Mouse (Mus musculus) heart, embryonic 13.5 days (tissue): ENCODE data around the gene Cstad. TPM values are rescaled to one million over a fixed set of nuclear protein-coding genes. Genes with fewer than 3 reads are reported as not detected.

Experiments
- ATAC-seq: fragments of 200-750 bp; cut with Nextera tagmentation; 2 replicates; pipeline ENCODE4 v1.8.0; 2017; ENCODE audit warnings: moderate TSS enrichment; ENCODE audit not compliant: insufficient number of reproducible peaks, low FRiP score, low TSS enrichment; ENCODE audit errors: extremely low read depth
- H3K27ac ChIP-seq: fragments of 300-500 bp; sonication (generic); replicated peaks from 2 replicates; pipeline ENCODE4 v1.5.1; 2015; ENCODE audit warnings: moderate library complexity, mild to moderate bottlenecking, inconsistent platforms
- H3K27me3 ChIP-seq: fragments of 300-500 bp; sonication (generic); replicated peaks from 2 replicates; pipeline ENCODE4 v1.6.1; 2015; ENCODE audit warnings: mild to moderate bottlenecking, inconsistent platforms
- H3K36me3 ChIP-seq: fragments of 300-500 bp; sonication (generic); 2 replicates; pipeline ENCODE4 v1.6.1; 2015; ENCODE audit warnings: mild to moderate bottlenecking, inconsistent platforms
- H3K4me1 ChIP-seq: fragments of 300-500 bp; sonication (generic); 2 replicates; pipeline ENCODE4 v1.6.1; 2015; ENCODE audit warnings: inconsistent platforms
- H3K4me2 ChIP-seq: fragments of 300-500 bp; sonication (generic); 2 replicates; pipeline ENCODE4 v1.6.1; 2015; ENCODE audit warnings: inconsistent platforms, mild to moderate bottlenecking, moderate library complexity
- H3K4me3 ChIP-seq: fragments of 300-500 bp; sonication (generic); 2 replicates; pipeline ENCODE4 v1.5.1; 2015; ENCODE audit warnings: moderate library complexity, mild to moderate bottlenecking, inconsistent platforms
- H3K9ac ChIP-seq: fragments of 300-500 bp; sonication (generic); 2 replicates; pipeline ENCODE4 v1.6.1; 2015; ENCODE audit warnings: inconsistent platforms, mild to moderate bottlenecking, moderate library complexity
- H3K9me3 ChIP-seq: fragments of 300-500 bp; sonication (generic); 2 replicates; pipeline ENCODE4 v1.6.1; 2016; ENCODE audit warnings: inconsistent platforms
- WGBS: fragments of 180-500 bp; shearing (Covaris S2); methylation state at CpG from one replicate; pipeline ENCODE4 v1.1.7; 2015; ENCODE audit warnings: mixed read lengths; 5-methylcytosine and 5-hydroxymethylcytosine counted together
- polyA plus RNA-seq: library from polyadenylated mRNA; unstranded; fragments of >200 nt; fragmentation: Nextera tagmentation; extraction: Ambion mirVana; gene quantifications from 2 replicates; pipeline ENCODE4 v1.2.1, GENCODE M21; 2015

Gene Cstad
- polyA plus RNA-seq = 2.1 and 2.4 TPM in 2 replicates

GRCm38 (mm10) chr2:30594641-30595379 is at the start of gene Cstad:
Gene Cstad (plus strand): TSS chr2:30595040.
- Histone ChIP-seq H3K4me3 (peak within 1 kb of the TSS; percentile 57), H3K4me2 (peak within 1 kb of the TSS; percentile 77), H3K4me1 (peaks cover 31% of the 10 kb centered on the region), H3K27ac (peak within 1 kb of the TSS; percentile 98), H3K36me3 (no peaks in the 10 kb centered on the region), H3K27me3 (no peaks in the 10 kb centered on the region), H3K9ac (peak within 1 kb of the TSS; percentile 90), H3K9me3 (no peaks in the 10 kb centered on the region)
- peak; percentile 18; the same call in 1 of the 2 replicates for ATAC-seq
- under 1% methylated on average over 39 of the region's 39 CpGs for WGBS

- H3K9ac ChIP-seq = no peak overlapping the region
Observed at GRCm38 (mm10) chr2:30545706-30546105, 49.1 kb upstream of the Cstad start.

GRCm38 (mm10) chr2:30546219-30546618 is 48.6 kb upstream of the Cstad start:
- ATAC-seq = no peak
- WGBS = 53% methylated on average over 2 of the region's 3 CpGs
- no peaks in the 10 kb centered on the region for H3K27me3 ChIP-seq
- no peaks in the 10 kb centered on the region; the same call in 1 of the 2 replicates for H3K9me3 ChIP-seq
- H3K9ac ChIP-seq = no peak overlapping the region
- no peak overlapping the region for H3K27ac ChIP-seq
- peaks cover 36% of the 10 kb centered on the region for H3K4me1 ChIP-seq
- no peaks in the 10 kb centered on the region for H3K36me3 ChIP-seq
- H3K4me3 ChIP-seq = no peak overlapping the region
- no peak overlapping the region for H3K4me2 ChIP-seq

More at GRCm38 (mm10) chr2:30545706-30546105, 49.1 kb upstream of the Cstad start:
- Histone ChIP-seq H3K36me3 (no peaks in the 10 kb centered on the region), H3K4me2 (peak overlapping the region; percentile 66), H3K4me1 (peaks cover 41% of the 10 kb centered on the region), H3K27ac (no peak overlapping the region), H3K4me3 (no peak overlapping the region), H3K9me3 (no peaks in the 10 kb centered on the region; the same call in 1 of the 2 replicates), H3K27me3 (no peaks in the 10 kb centered on the region)
- WGBS = 75% methylated on average over 7 of the region's 7 CpGs
- ATAC-seq = no peak

- Histone ChIP-seq H3K4me2 (no peak overlapping the region), H3K4me1 (peaks cover 23% of the 10 kb centered on the region), H3K9ac (no peak overlapping the region), H3K4me3 (no peak overlapping the region), H3K27me3 (no peaks in the 10 kb centered on the region), H3K9me3 (no peaks in the 10 kb centered on the region; the same call in 1 of the 2 replicates), H3K36me3 (no peaks in the 10 kb centered on the region), H3K27ac (peak overlapping the region; percentile 80)
- 51% methylated on average over 19 of the region's 19 CpGs for WGBS
- no peak for ATAC-seq
Observed at GRCm38 (mm10) chr2:30547455-30548217, 47.2 kb upstream of the Cstad start.

- Histone ChIP-seq H3K4me3 (no peak overlapping the region), H3K9me3 (no peaks in the 10 kb centered on the region; the same call in 1 of the 2 replicates), H3K9ac (no peak overlapping the region), H3K27me3 (no peaks in the 10 kb centered on the region), H3K4me1 (0 out of 2 replicates have a peak, but pooled peaks cover 8% of the 10 kb centered on the region), H3K4me2 (no peak overlapping the region), H3K27ac (no peak overlapping the region), H3K36me3 (no peaks in the 10 kb centered on the region)
- WGBS = 71% methylated on average over 5 of the region's 5 CpGs
- no peak for ATAC-seq
Observed at GRCm38 (mm10) chr2:30551579-30551978, 43.3 kb upstream of the Cstad start.

GRCm38 (mm10) chr2:30553851-30554540 is 40.8 kb upstream of the Cstad start:
- Histone ChIP-seq H3K9me3 (no peaks in the 10 kb centered on the region; the same call in 1 of the 2 replicates), H3K9ac (no peak overlapping the region), H3K4me1 (no peaks in the 10 kb centered on the region), H3K27me3 (no peaks in the 10 kb centered on the region), H3K4me2 (peak overlapping the region; percentile 54), H3K36me3 (no peaks in the 10 kb centered on the region), H3K4me3 (0 out of 2 replicates have a peak overlapping the region, but pooled peaks have one; percentile 7), H3K27ac (no peak overlapping the region)
- WGBS = 46% methylated on average over 7 of the region's 7 CpGs
- no peak for ATAC-seq

GRCm38 (mm10) chr2:30555257-30555656 is 39.6 kb upstream of the Cstad start:
- no peaks in the 10 kb centered on the region for H3K36me3 ChIP-seq
- no peaks in the 10 kb centered on the region for H3K27me3 ChIP-seq
- 0 out of 2 replicates have a peak, but pooled peaks cover 4% of the 10 kb centered on the region for H3K4me1 ChIP-seq
- ATAC-seq = no peak
- H3K27ac ChIP-seq = no peak overlapping the region
- H3K4me3 ChIP-seq = no peak overlapping the region
- 0 out of 2 replicates have a peak overlapping the region, but pooled peaks have one; percentile 7 for H3K9ac ChIP-seq
- WGBS = 72% methylated on average over 9 of the region's 9 CpGs
- H3K4me2 ChIP-seq = no peak overlapping the region
- no peaks in the 10 kb centered on the region for H3K9me3 ChIP-seq

- Histone ChIP-seq H3K4me1 (0 out of 2 replicates have a peak, but pooled peaks cover 4% of the 10 kb centered on the region), H3K9me3 (no peaks in the 10 kb centered on the region), H3K4me2 (no peak overlapping the region), H3K36me3 (no peaks in the 10 kb centered on the region), H3K27me3 (no peaks in the 10 kb centered on the region), H3K9ac (no peak overlapping the region), H3K27ac (no peak overlapping the region), H3K4me3 (no peak overlapping the region)
- 84% methylated on average over 5 of the region's 5 CpGs for WGBS
- no peak for ATAC-seq
Observed at GRCm38 (mm10) chr2:30556495-30556894, 38.3 kb upstream of the Cstad start.

- ATAC-seq = no peak
- no peak overlapping the region for H3K4me2 ChIP-seq
- no peaks in the 10 kb centered on the region for H3K36me3 ChIP-seq
- H3K4me1 ChIP-seq = 0 out of 2 replicates have a peak, but pooled peaks cover 6% of the 10 kb centered on the region
- H3K9ac ChIP-seq = no peak overlapping the region
- no peak overlapping the region for H3K27ac ChIP-seq
- no peaks in the 10 kb centered on the region for H3K27me3 ChIP-seq
- 81% methylated on average over 1 of the region's 1 CpGs for WGBS
- H3K9me3 ChIP-seq = no peaks in the 10 kb centered on the region
- no peak overlapping the region for H3K4me3 ChIP-seq
Observed at GRCm38 (mm10) chr2:30559552-30559951, 35.3 kb upstream of the Cstad start.

- H3K4me1 ChIP-seq = peaks cover 16% of the 10 kb centered on the region
- H3K27me3 ChIP-seq = 0 out of 2 replicates have a peak, but pooled peaks cover 3% of the 10 kb centered on the region
- H3K4me2 ChIP-seq = no peak overlapping the region
- ATAC-seq = no peak
- WGBS = 74% methylated on average over 3 of the region's 3 CpGs
- H3K9me3 ChIP-seq = no peaks in the 10 kb centered on the region
- H3K9ac ChIP-seq = no peak overlapping the region
- H3K27ac ChIP-seq = no peak overlapping the region
- H3K36me3 ChIP-seq = no peaks in the 10 kb centered on the region
- H3K4me3 ChIP-seq = no peak overlapping the region
Observed at GRCm38 (mm10) chr2:30562553-30562952, 32.3 kb upstream of the Cstad start.

- no peak for ATAC-seq
- H3K9ac ChIP-seq = no peak overlapping the region
- H3K27ac ChIP-seq = no peak overlapping the region
- H3K27me3 ChIP-seq = no peaks in the 10 kb centered on the region
- no peak overlapping the region for H3K4me2 ChIP-seq
- no peak overlapping the region for H3K4me3 ChIP-seq
- peaks cover 10% of the 10 kb centered on the region for H3K4me1 ChIP-seq
- H3K9me3 ChIP-seq = no peaks in the 10 kb centered on the region
- 79% methylated on average over 4 of the region's 4 CpGs for WGBS
- no peaks in the 10 kb centered on the region for H3K36me3 ChIP-seq
Observed at GRCm38 (mm10) chr2:30571647-30572046, 23.2 kb upstream of the Cstad start.
